Mouse (Mus musculus): ENCODE data around the gene Rngtt. TPM values are rescaled to one million over a fixed set of nuclear protein-coding genes. Genes with fewer than 3 reads are reported as not detected.
A peak's percentile ranks its signal among the peaks of the same experiment; 100 is the strongest.

Rngtt gene
- polyA plus RNA-seq, 1 experiment from 2014 or later: 24.6 TPM

DNA sequence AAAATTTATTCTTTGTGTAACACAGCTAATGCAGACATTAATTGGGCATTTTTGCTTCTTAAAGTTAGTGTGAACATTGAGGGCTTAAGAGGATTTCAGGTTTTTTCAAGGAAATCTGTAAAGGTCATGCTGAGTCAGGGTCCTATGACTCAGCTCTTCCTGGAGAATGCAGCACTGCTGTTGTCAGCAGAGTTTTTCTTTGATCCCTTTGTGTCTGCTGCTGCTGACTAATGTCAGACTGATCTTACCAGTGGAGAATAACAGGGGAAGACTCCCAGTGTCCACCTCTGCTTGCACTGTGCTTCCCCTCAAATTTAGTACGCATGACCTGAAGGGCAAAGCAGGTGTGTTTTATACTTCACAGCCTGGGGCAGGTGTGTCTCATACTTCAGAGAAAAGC, 27.9 kb downstream of the Rngtt start:
- peak; percentile 85; the same call in 1 of the 2 replicates for ATAC-seq (replicated peaks; ENCODE audit: insufficient number of reproducible peaks, low FRiP score, low TSS enrichment)
- H3K4me3 ChIP-seq (ENCODE audit: low read depth, low read length): no peak overlapping the region
- H3K4me2 ChIP-seq: no peak overlapping the region
- H3K9me3 ChIP-seq (replicated peaks; ENCODE audit: control insufficient read depth, low read length): no peaks in the 10 kb centered on the region
- no peaks in the 10 kb centered on the region for H3K4me1 ChIP-seq (ENCODE audit: control insufficient read depth, insufficient read depth, low read length)
- no peaks in the 10 kb centered on the region for H3K27me3 ChIP-seq (ENCODE audit: control insufficient read depth, insufficient read depth, low read length)
- H3K27ac ChIP-seq (ENCODE audit: low read depth, low read length): peak overlapping the region; percentile 60
- no peak overlapping the region for H3K9ac ChIP-seq (ENCODE audit: low read depth, low read length)
- WGBS (ENCODE audit: insufficient replicate concordance): 75% methylated on average over 1 of the region's 1 CpGs
- peaks cover 10% of the 10 kb centered on the region for H3K36me3 ChIP-seq (ENCODE audit: control insufficient read depth, insufficient read depth, low read length)

DNA sequence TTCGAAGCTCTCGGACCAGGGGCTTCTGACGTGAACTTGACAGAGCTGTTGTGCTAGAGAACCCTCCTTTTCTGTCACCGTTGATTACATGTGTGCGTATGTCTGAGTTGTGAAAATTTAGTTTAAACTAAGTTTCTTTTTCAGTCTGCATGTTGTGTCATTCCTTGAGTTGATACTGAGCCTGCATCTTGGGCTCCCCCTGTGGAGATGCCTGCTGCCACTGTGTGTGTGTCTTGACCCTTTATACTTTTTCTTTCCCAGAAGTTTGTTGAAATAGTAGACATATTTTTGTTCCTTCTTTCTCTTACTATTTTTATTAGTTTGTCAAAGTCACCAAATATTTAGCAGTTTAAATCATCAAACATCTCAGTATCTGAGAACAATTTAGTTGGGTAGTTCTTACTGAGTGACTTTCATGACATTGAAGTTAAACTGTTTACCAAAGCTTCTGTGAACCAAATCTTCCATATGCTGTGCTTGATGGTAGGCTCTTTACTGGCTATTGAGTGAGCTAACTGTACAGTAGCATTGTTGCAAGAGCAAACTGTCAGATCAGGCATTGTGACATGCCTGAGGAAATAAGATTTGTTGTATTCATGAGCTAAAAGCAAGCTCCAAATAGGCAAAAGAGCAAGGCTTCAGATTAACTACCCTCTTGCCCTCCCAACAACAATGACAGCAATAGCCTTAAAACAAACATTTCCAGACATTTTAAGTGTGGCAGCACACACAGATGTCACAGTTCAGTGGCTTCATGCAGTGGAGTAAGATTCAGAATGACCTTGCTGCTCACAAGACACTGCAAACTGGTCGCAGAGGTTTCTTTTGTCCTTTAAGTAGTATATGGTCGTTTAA, 33.0 kb downstream of the Rngtt start:
- ATAC-seq (replicated peaks; ENCODE audit: insufficient number of reproducible peaks, low FRiP score, low TSS enrichment): no peak
- Histone ChIP-seq H3K36me3 (ENCODE audit: control insufficient read depth, insufficient read depth, low read length) (peaks cover 8% of the 10 kb centered on the region; the same call in 1 of the 2 replicates), H3K4me3 (ENCODE audit: low read depth, low read length) (no peak overlapping the region), H3K4me1 (ENCODE audit: control insufficient read depth, insufficient read depth, low read length) (no peaks in the 10 kb centered on the region), H3K27me3 (ENCODE audit: control insufficient read depth, insufficient read depth, low read length) (no peaks in the 10 kb centered on the region), H3K27ac (ENCODE audit: low read depth, low read length) (peak overlapping the region; percentile 41; the same call in 1 of the 2 replicates), H3K9me3 (replicated peaks; ENCODE audit: control insufficient read depth, low read length) (no peaks in the 10 kb centered on the region), H3K4me2 (no peak overlapping the region), H3K9ac (ENCODE audit: low read depth, low read length) (no peak overlapping the region)
- WGBS (ENCODE audit: insufficient replicate concordance): 87% methylated on average over 7 of the region's 7 CpGs

DNA sequence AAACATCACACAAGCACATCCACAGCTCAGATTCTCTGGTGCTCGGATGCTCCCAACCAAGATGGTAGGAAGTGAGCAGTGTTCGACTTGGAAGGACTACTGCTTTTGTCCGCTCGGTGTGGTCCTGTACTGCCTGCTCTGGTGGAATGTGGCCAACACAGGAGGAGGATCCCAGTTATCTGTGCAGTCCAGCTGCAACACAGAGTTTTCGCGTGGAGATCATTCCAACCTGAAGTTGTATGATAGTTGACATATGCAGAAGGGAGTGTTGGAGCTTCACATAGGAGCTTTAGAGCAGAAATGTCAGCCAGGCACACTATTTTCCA, 33.6 kb downstream of the Rngtt start:
- ATAC-seq (replicated peaks; ENCODE audit: insufficient number of reproducible peaks, low FRiP score, low TSS enrichment): peak; percentile 87
- Histone ChIP-seq H3K4me3 (ENCODE audit: low read depth, low read length) (no peak overlapping the region), H3K4me1 (ENCODE audit: control insufficient read depth, insufficient read depth, low read length) (no peaks in the 10 kb centered on the region), H3K36me3 (ENCODE audit: control insufficient read depth, insufficient read depth, low read length) (peaks cover 8% of the 10 kb centered on the region; the same call in 1 of the 2 replicates), H3K27me3 (ENCODE audit: control insufficient read depth, insufficient read depth, low read length) (no peaks in the 10 kb centered on the region), H3K9me3 (replicated peaks; ENCODE audit: control insufficient read depth, low read length) (no peaks in the 10 kb centered on the region), H3K27ac (ENCODE audit: low read depth, low read length) (peak overlapping the region; percentile 41), H3K4me2 (no peak overlapping the region), H3K9ac (ENCODE audit: low read depth, low read length) (no peak overlapping the region)
- WGBS (ENCODE audit: insufficient replicate concordance): 64% methylated on average over 6 of the region's 6 CpGs

DNA sequence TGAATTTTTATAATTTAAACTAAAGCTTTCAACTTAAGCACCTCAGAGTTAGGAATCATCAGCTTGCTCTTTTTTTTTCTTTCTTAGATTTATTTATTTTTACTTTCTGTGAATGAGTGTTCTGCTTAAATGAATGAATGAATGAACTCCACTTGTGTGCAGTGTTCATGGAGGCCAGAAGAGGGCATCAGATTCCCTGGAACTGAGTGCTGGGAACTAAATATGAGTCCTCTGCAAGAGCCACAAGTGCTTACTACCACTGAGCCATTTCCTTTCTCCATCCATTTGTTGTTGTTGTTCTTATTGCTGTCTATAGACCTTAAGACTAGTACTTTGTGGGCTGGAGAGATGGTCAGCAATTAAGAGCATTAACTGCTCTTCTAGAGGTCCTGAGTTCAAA, 53.3 kb downstream of the Rngtt start:
- Histone ChIP-seq H3K4me2 (no peak overlapping the region), H3K9me3 (replicated peaks; ENCODE audit: control insufficient read depth, low read length) (no peaks in the 10 kb centered on the region), H3K27me3 (ENCODE audit: control insufficient read depth, insufficient read depth, low read length) (no peaks in the 10 kb centered on the region), H3K27ac (ENCODE audit: low read depth, low read length) (no peak overlapping the region), H3K4me3 (ENCODE audit: low read depth, low read length) (no peak overlapping the region), H3K9ac (ENCODE audit: low read depth, low read length) (no peak overlapping the region), H3K36me3 (ENCODE audit: control insufficient read depth, insufficient read depth, low read length) (peaks cover 4% of the 10 kb centered on the region; the same call in 1 of the 2 replicates), H3K4me1 (ENCODE audit: control insufficient read depth, insufficient read depth, low read length) (no peaks in the 10 kb centered on the region)
- no peak for ATAC-seq (replicated peaks; ENCODE audit: insufficient number of reproducible peaks, low FRiP score, low TSS enrichment)

DNA sequence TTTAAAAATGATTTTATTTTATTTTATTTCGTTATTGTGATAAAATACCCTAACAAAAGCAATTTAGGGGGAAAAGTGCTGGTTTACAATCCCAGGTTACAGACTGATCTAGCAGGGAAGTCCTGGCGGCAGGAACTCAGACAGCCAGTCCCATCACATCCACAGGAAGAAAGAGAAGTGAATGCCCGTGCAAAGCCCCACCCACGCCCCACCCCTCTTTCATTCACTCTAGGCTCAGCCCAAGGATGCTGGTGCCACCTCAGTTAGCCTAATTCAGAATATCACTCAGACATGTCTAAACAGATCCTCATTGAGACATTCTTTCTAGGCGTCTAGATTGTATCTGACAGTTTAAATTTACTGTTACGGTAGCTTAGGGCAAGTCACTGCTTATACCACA, 64.8 kb downstream of the Rngtt start:
- ATAC-seq (replicated peaks; ENCODE audit: insufficient number of reproducible peaks, low FRiP score, low TSS enrichment): no peak
- Histone ChIP-seq H3K4me2 (no peak overlapping the region), H3K4me1 (ENCODE audit: control insufficient read depth, insufficient read depth, low read length) (peaks cover 7% of the 10 kb centered on the region; the same call in 1 of the 2 replicates), H3K4me3 (ENCODE audit: low read depth, low read length) (no peak overlapping the region), H3K9me3 (replicated peaks; ENCODE audit: control insufficient read depth, low read length) (no peaks in the 10 kb centered on the region), H3K27ac (ENCODE audit: low read depth, low read length) (no peak overlapping the region), H3K27me3 (ENCODE audit: control insufficient read depth, insufficient read depth, low read length) (no peaks in the 10 kb centered on the region), H3K36me3 (ENCODE audit: control insufficient read depth, insufficient read depth, low read length) (0 out of 2 replicates have a peak, but pooled peaks cover 3% of the 10 kb centered on the region), H3K9ac (ENCODE audit: low read depth, low read length) (no peak overlapping the region)
- 74% methylated on average over 6 of the region's 6 CpGs for WGBS (ENCODE audit: insufficient replicate concordance)

DNA sequence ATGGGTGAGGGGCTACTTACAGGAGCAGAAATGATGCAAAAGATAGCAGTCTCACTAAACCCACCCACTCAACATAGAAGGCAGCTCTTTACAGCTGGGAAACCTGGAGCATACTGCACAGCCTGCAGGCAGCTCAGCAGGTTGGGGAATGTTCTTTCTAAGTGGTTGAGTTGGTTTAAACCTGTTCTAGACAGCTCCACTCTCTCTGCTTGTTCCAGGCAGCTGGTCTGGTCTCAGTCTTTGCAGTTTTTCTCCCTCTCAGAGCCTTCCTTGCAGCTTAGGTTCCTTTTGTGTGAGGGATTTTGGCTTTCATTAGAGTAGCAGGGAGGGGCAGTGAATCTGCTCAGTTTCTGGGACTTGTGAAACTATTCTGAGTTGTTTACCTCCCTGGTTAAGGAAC, 67.5 kb downstream of the Rngtt start:
- H3K4me2 ChIP-seq: no peak overlapping the region
- peaks cover 7% of the 10 kb centered on the region; the same call in 1 of the 2 replicates for H3K4me1 ChIP-seq (ENCODE audit: control insufficient read depth, insufficient read depth, low read length)
- H3K9me3 ChIP-seq (replicated peaks; ENCODE audit: control insufficient read depth, low read length): no peaks in the 10 kb centered on the region
- H3K27me3 ChIP-seq (ENCODE audit: control insufficient read depth, insufficient read depth, low read length): no peaks in the 10 kb centered on the region
- no peak overlapping the region for H3K4me3 ChIP-seq (ENCODE audit: low read depth, low read length)
- no peak overlapping the region for H3K9ac ChIP-seq (ENCODE audit: low read depth, low read length)
- no peaks in the 10 kb centered on the region for H3K36me3 ChIP-seq (ENCODE audit: control insufficient read depth, insufficient read depth, low read length)
- no peak for ATAC-seq (replicated peaks; ENCODE audit: insufficient number of reproducible peaks, low FRiP score, low TSS enrichment)
- no peak overlapping the region for H3K27ac ChIP-seq (ENCODE audit: low read depth, low read length)

DNA sequence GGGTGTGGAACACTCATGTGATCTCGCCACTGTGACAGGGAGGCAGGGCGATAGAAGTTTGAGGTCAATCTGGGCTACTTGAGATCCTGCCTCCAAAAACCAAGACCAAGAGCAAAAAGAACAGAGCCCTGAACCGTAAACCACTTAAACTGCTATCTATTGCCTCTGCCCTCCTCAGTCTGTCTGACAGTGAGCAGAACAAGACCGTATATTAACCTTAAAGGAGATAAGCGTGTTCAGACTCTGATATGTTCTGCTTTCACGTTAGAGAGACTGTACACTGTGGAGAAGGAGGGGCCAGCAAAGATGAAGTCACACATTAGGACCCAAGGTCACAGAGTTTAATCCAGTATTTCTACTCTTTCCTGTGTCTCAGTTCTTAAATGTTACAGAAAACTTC, 68.8 kb downstream of the Rngtt start:
- H3K4me2 ChIP-seq: peak overlapping the region; percentile 16
- 0 out of 2 replicates have a peak overlapping the region, but pooled peaks have one; percentile 29 for H3K27ac ChIP-seq (ENCODE audit: low read depth, low read length)
- no peak overlapping the region for H3K4me3 ChIP-seq (ENCODE audit: low read depth, low read length)
- no peaks in the 10 kb centered on the region for H3K36me3 ChIP-seq (ENCODE audit: control insufficient read depth, insufficient read depth, low read length)
- 43% methylated on average over 6 of the region's 6 CpGs for WGBS (ENCODE audit: insufficient replicate concordance)
- no peak for ATAC-seq (replicated peaks; ENCODE audit: insufficient number of reproducible peaks, low FRiP score, low TSS enrichment)
- H3K9ac ChIP-seq (ENCODE audit: low read depth, low read length): no peak overlapping the region
- H3K4me1 ChIP-seq (ENCODE audit: control insufficient read depth, insufficient read depth, low read length): peaks cover 7% of the 10 kb centered on the region; the same call in 1 of the 2 replicates
- no peaks in the 10 kb centered on the region for H3K9me3 ChIP-seq (replicated peaks; ENCODE audit: control insufficient read depth, low read length)
- no peaks in the 10 kb centered on the region for H3K27me3 ChIP-seq (ENCODE audit: control insufficient read depth, insufficient read depth, low read length)

DNA sequence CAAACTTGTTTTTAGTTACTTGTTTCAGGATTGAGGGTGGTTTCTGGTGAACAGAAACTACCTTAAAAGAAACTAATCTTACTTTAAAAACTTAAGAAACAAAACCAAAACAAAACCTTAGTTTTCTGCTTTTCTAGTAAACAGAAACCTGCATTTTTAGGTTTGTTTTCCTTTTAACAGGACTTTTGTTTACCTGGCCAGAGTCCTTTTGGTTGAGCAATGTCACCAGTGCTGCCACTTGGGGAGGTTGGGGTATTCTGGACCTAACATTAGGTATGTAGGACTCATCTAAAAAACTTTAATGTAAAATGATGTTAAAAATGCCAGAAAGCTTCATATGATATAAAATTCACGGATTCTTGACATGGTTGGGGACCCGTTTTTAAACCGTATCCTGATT, 78.8 kb downstream of the Rngtt start:
- no peaks in the 10 kb centered on the region for H3K4me1 ChIP-seq (ENCODE audit: control insufficient read depth, insufficient read depth, low read length)
- no peaks in the 10 kb centered on the region for H3K36me3 ChIP-seq (ENCODE audit: control insufficient read depth, insufficient read depth, low read length)
- no peaks in the 10 kb centered on the region for H3K9me3 ChIP-seq (replicated peaks; ENCODE audit: control insufficient read depth, low read length)
- WGBS (ENCODE audit: insufficient replicate concordance): 91% methylated on average over 3 of the region's 3 CpGs
- no peak overlapping the region for H3K4me2 ChIP-seq
- H3K9ac ChIP-seq (ENCODE audit: low read depth, low read length): no peak overlapping the region
- H3K27me3 ChIP-seq (ENCODE audit: control insufficient read depth, insufficient read depth, low read length): no peaks in the 10 kb centered on the region
- H3K27ac ChIP-seq (ENCODE audit: low read depth, low read length): no peak overlapping the region
- ATAC-seq (replicated peaks; ENCODE audit: insufficient number of reproducible peaks, low FRiP score, low TSS enrichment): no peak
- no peak overlapping the region for H3K4me3 ChIP-seq (ENCODE audit: low read depth, low read length)

DNA sequence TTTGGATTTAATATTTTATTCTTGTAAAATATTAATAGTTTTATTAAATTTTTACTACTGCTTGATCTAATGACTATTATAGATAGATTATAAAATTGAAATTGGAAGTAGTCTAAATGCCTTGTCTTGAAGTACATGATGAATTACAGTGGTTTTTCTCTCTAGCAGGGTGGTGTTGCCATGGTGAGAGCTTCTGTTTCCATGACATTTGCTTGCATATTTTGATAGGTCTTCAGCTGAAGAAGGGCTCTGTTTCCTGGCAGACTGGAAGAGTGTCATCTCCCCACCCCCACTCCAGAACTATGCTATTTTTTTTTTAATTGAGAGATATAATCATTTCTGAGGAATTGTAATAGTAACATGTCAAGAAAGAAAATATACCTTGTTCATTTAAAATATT, 80.5 kb downstream of the Rngtt start:
- H3K4me1 ChIP-seq (ENCODE audit: control insufficient read depth, insufficient read depth, low read length): no peaks in the 10 kb centered on the region
- H3K4me3 ChIP-seq (ENCODE audit: low read depth, low read length): no peak overlapping the region
- ATAC-seq (replicated peaks; ENCODE audit: insufficient number of reproducible peaks, low FRiP score, low TSS enrichment): no peak
- H3K9me3 ChIP-seq (replicated peaks; ENCODE audit: control insufficient read depth, low read length): no peaks in the 10 kb centered on the region
- H3K27me3 ChIP-seq (ENCODE audit: control insufficient read depth, insufficient read depth, low read length): no peaks in the 10 kb centered on the region
- no peak overlapping the region for H3K4me2 ChIP-seq
- no peak overlapping the region for H3K27ac ChIP-seq (ENCODE audit: low read depth, low read length)
- H3K9ac ChIP-seq (ENCODE audit: low read depth, low read length): no peak overlapping the region
- no peaks in the 10 kb centered on the region for H3K36me3 ChIP-seq (ENCODE audit: control insufficient read depth, insufficient read depth, low read length)

Measured in heart, embryonic 11.5 days (tissue).